Mouse (Mus musculus) E14TG2a.4 (cell line): ENCODE measurements around the gene Rnf115.

Source experiments
- H3K27me3 ChIP-seq: 2 replicates; pipeline ENCODE4 v1.6.1; 2014; ENCODE audit warnings: low read length, control low read depth; ENCODE audit not compliant: insufficient read depth
- H3K36me3 ChIP-seq: 2 replicates; pipeline ENCODE4 v1.6.1; 2014; ENCODE audit warnings: low read length, control low read depth; ENCODE audit not compliant: insufficient read depth
- H3K4me1 ChIP-seq: replicated peaks from 2 replicates; pipeline ENCODE4 v1.6.1; 2014; ENCODE audit warnings: low read depth, low read length, control low read depth
- H3K4me3 ChIP-seq: replicated peaks from 2 replicates; pipeline ENCODE4 v1.5.1; 2014; ENCODE audit warnings: mild to moderate bottlenecking, low read length
- H3K9me3 ChIP-seq: 2 replicates; pipeline ENCODE4 v1.6.1; 2014; ENCODE audit warnings: low read length, control low read depth
- CTCF ChIP-seq: conservative IDR thresholded peaks from 2 replicates; pipeline ENCODE4 v1.5.1; 2014; ENCODE audit warnings: low read length
- NANOG ChIP-seq: IDR thresholded peaks from 2 replicates; pipeline ENCODE4 v1.6.1; 2014; ENCODE audit warnings: borderline replicate concordance, low read length, mixed read lengths
- POU5F1 ChIP-seq: IDR thresholded peaks from 2 replicates; pipeline ENCODE4 v1.6.1; 2014; ENCODE audit warnings: low read length, borderline replicate concordance

The Rnf115 gene

DNA sequence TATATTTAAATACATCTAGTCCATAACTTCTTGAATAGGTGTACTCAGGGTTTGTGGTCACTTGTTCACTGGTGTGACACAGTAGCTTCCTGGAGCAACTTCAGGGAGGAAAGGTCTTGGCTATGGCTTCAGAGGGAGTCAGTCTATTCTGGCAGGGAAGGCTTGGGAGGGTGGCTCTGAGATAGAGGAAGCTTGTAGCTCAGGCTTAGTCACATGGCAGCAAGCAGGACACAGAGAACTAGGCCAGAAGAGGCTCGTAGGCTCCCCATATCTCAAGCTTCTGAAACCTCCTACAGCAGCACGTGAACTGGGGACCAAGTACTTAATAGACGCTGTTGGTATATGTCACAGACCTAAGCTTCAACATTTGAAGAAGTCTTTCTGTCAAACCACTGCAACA lies 83.8 kb downstream of the Rnf115 start:
- peaks cover 60% of the 10 kb centered on the region for H3K4me1 ChIP-seq
- H3K9me3 ChIP-seq = peaks cover 4% of the 10 kb centered on the region
- no peaks in the 10 kb centered on the region for H3K36me3 ChIP-seq
- no peak overlapping the region for H3K4me3 ChIP-seq
- TF ChIP-seq NANOG (no peak), POU5F1 (no peak), CTCF (no peak)
- no peaks in the 10 kb centered on the region for H3K27me3 ChIP-seq

- no peaks in the 10 kb centered on the region for H3K27me3 ChIP-seq
- no peak overlapping the region for H3K4me3 ChIP-seq
- peaks cover 4% of the 10 kb centered on the region for H3K9me3 ChIP-seq
- peaks cover 50% of the 10 kb centered on the region for H3K4me1 ChIP-seq
- no peaks in the 10 kb centered on the region for H3K36me3 ChIP-seq
- TF ChIP-seq NANOG (no peak), CTCF (peak; percentile 88)
Observed at GRCm38 (mm10) chr3:96812395-96813091, 85.1 kb downstream of the Rnf115 start.

DNA sequence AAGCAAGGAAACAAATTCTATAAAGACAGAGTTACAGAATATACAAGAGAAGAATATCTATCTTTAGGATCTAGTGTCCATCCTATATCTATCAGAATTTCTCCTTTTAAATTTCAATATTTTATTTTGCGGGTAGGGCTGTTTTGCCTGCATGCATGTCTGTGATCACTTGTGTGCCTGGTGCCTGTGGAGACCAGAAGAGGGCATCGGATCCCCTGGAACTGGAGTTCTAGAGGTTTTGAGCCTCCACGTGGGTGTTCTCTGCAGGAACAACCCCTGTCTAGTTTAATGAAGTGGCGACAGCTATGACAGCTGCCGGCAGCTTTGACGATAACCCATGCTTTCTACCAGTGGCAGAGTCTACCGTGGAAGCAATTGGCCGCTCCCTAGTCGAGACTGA lies 85.6 kb downstream of the Rnf115 start:
- Histone ChIP-seq H3K27me3 (no peaks in the 10 kb centered on the region), H3K4me3 (0 out of 2 replicates have a peak overlapping the region, but pooled peaks have one; percentile 10), H3K4me1 (peaks cover 49% of the 10 kb centered on the region), H3K36me3 (no peaks in the 10 kb centered on the region), H3K9me3 (peaks cover 4% of the 10 kb centered on the region)
- TF ChIP-seq POU5F1 = no peak
- no peak for TF ChIP-seq NANOG
- TF ChIP-seq CTCF = no peak

- Histone ChIP-seq H3K4me3 (0 out of 2 replicates have a peak overlapping the region, but pooled peaks have one; percentile 10), H3K27me3 (no peaks in the 10 kb centered on the region), H3K36me3 (no peaks in the 10 kb centered on the region), H3K9me3 (peaks cover 2% of the 10 kb centered on the region), H3K4me1 (peaks cover 44% of the 10 kb centered on the region)
- TF ChIP-seq CTCF = no peak
- no peak for TF ChIP-seq NANOG
- TF ChIP-seq POU5F1 = no peak
Observed at GRCm38 (mm10) chr3:96813591-96814244, 86.3 kb downstream of the Rnf115 start.

DNA sequence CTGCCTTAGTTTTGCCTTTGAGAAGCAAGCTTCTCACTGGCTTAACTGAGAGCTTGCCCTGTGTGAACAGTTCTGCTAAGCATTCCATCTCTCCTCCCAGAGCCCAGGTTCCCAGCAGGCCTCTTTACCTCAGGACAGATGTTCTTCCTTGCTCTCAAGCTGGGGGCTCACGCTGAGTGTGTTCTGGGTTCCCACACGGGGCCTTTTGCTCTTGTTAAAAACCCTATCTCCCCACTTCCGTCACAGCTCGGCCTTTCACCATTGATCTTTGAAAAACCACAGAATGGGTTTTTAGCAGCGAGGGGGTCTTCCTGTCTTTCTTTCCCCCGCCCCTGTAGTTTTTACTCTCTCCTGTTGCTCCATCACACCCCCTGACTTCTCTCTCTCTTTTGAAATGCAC lies 86.9 kb downstream of the Rnf115 start:
- no peaks in the 10 kb centered on the region for H3K9me3 ChIP-seq
- H3K36me3 ChIP-seq = no peaks in the 10 kb centered on the region
- H3K4me3 ChIP-seq = no peak overlapping the region
- H3K27me3 ChIP-seq = no peaks in the 10 kb centered on the region
- H3K4me1 ChIP-seq = peaks cover 42% of the 10 kb centered on the region
- TF ChIP-seq NANOG (no peak), POU5F1 (no peak), CTCF (no peak)

- peaks cover 17% of the 10 kb centered on the region for H3K4me1 ChIP-seq
Observed at GRCm38 (mm10) chr3:96820116-96820915, 92.9 kb downstream of the Rnf115 start.

DNA sequence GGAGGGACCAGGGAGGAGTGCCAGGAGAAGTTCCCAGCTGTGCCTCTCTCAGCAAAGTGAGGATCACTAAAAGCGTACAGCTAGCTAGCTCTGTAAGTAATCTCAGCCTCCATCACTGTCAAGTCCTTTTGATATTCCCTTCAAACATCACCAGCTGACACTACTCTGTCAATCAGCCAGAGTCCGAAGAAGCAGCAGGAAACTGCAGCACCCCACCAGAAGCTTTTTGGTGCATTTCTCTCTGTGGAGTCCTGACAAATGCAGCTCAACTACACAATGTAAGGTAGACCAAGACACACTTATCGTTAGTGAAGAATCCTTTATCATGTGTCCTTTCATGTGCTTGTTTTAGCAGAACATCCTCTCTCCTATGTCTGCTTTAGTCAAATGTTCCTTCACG lies 94.1 kb downstream of the Rnf115 start:
- Histone ChIP-seq H3K4me1 (peaks cover 13% of the 10 kb centered on the region), H3K36me3 (no peaks in the 10 kb centered on the region), H3K4me3 (no peak overlapping the region), H3K9me3 (no peaks in the 10 kb centered on the region; the same call in 1 of the 2 replicates), H3K27me3 (0 out of 2 replicates have a peak, but pooled peaks cover 3% of the 10 kb centered on the region)
- TF ChIP-seq POU5F1 (no peak), NANOG (no peak), CTCF (no peak)

More at GRCm38 (mm10) chr3:96820116-96820915, 92.9 kb downstream of the Rnf115 start:
- Histone ChIP-seq H3K27me3 (0 out of 2 replicates have a peak, but pooled peaks cover 3% of the 10 kb centered on the region), H3K9me3 (no peaks in the 10 kb centered on the region; the same call in 1 of the 2 replicates), H3K36me3 (no peaks in the 10 kb centered on the region), H3K4me3 (no peak overlapping the region)
- no peak for TF ChIP-seq NANOG
- TF ChIP-seq CTCF = no peak
- TF ChIP-seq POU5F1 = no peak

GRCm38 (mm10) chr3:96823701-96824100 lies 96.2 kb downstream of the Rnf115 start:
- Histone ChIP-seq H3K4me1 (peaks cover 24% of the 10 kb centered on the region), H3K27me3 (0 out of 2 replicates have a peak, but pooled peaks cover 3% of the 10 kb centered on the region), H3K4me3 (no peak overlapping the region), H3K9me3 (no peaks in the 10 kb centered on the region; the same call in 1 of the 2 replicates), H3K36me3 (no peaks in the 10 kb centered on the region)
- TF ChIP-seq POU5F1 = no peak
- no peak for TF ChIP-seq CTCF
- TF ChIP-seq NANOG = no peak
